Mouse (Mus musculus) G1E-ER4 (cell line): Measurements from ENCODE around the gene Tmem208. TPM values are rescaled to one million over a fixed set of nuclear protein-coding genes. Genes with fewer than 3 reads are reported as not detected.

Experiments used
- GATA1 ChIP-seq: IDR thresholded peaks from one replicate; pipeline ENCODE4 v1.8.0; 2012; ENCODE audit warnings: low read length, inconsistent platforms
- polyA plus RNA-seq: library from polyadenylated mRNA; stranded (reverse); fragments of >175 nt; gene quantifications from 2 replicates; pipeline ENCODE4 v1.2.3, GENCODE M21; 2012

Tmem208 gene
- polyA plus RNA-seq, 1 experiment: 18.3 TPM

DNA sequence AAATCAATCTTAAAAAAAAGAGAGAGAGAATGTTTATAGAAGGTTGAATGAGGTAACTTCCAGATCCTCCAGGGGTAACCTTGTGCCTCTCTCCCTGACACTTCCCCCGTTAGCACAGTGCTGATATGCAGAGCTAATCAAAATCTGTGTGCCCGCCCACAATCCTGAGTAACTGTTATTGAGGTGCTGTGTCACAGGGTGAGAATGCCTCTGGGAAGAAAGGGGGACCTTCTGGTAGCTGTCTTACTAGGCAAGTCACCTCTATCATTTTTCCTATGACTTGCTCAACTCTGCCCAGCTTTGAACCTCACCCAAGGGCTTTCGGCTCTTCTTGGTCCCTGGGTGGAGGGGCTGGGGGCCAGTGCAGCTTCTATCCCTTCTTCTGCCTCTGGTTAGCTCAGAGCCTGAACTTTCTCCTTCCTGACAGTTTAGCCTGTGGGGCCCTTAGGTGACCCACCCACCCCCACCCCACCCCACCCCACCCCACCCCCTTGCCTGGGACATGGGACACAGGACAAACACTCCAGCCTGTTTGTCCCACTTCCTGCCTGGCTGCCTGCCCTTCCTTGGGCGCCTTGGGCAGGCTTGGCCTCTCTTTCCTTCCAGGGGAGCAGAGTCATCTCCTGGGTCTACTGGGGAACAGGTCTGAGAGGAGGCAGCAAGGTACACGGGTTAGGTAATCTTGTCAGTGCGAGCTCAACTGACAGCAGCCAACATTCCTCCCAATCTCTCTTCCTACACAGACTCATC, 13.9 kb downstream of the Tmem208 start:
- TF ChIP-seq GATA1: no peak

DNA sequence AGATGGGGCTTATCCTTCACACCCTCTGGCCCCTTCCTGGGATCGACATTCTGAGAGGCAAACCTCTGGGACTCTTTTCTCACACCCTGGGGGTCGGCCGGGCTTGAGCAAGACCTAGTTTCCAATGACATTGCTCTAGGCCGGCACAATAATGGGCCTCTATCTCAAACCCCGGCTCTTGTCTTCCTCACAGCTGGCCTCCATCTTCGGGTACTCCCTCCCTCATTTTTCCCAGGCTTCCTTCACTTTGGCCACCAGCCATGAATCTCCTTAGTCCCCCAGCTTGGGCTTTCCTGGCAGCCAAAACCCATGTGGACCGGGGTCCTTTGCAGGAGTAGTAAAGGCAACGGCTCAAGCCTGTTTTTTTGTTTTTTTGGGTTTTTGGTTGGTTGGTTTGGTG, 15.2 kb downstream of the Tmem208 start:
- no peak for TF ChIP-seq GATA1

DNA sequence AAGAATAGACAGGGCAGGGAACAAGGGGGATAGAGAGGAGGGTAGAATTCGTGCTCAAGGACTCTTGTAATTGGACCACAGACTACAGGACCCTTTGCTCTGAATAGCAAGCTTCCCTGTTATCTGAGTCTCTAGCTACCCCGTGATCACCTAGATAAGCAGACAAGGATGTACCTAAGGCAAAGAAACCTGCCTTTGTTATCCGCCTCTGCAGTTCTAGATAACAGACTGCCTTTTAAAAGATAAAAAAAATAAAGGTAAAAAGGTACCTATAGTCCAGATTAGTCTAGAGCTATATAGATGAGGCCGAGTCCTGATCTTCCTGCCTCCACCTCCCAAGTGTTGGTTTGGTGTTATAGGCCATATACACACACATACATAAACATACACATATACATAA, 16.6 kb downstream of the Tmem208 start:
- no peak for TF ChIP-seq GATA1

DNA sequence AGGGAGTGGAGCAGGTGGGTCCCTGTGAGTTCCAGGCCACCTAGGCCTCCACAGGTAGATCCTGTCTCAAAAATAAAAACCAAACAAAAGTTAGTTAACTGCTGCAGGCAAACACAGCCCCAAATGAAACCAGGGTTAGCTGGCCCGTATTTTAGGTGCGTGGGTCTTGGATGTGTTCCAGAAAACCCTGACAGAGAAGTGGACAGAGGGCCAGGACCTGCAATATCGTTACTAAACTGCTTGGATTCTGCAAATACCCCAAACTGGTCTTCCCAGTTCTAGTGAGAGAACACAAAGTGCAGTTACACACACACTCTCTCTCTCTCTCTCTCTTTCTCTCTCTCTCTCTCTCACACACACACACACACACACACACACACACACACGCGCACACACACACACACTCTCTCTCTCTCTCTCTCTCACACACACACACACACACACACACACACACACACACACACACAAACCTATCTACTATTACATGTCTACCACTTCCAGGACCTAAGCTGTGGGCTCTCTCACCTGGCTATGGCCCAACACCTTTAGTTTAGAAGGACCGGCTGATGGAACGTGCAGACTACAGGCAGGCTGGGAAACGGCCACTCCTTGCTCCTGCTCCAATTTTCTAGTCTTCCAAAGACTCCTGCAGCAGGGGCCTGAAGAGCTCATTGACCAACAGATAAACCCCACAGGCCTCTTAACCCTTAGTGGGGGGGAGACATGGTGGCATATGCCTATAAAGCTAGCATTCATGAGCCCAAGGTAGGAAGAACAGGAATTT, 17.8 kb downstream of the Tmem208 start:
- TF ChIP-seq GATA1: no peak

DNA sequence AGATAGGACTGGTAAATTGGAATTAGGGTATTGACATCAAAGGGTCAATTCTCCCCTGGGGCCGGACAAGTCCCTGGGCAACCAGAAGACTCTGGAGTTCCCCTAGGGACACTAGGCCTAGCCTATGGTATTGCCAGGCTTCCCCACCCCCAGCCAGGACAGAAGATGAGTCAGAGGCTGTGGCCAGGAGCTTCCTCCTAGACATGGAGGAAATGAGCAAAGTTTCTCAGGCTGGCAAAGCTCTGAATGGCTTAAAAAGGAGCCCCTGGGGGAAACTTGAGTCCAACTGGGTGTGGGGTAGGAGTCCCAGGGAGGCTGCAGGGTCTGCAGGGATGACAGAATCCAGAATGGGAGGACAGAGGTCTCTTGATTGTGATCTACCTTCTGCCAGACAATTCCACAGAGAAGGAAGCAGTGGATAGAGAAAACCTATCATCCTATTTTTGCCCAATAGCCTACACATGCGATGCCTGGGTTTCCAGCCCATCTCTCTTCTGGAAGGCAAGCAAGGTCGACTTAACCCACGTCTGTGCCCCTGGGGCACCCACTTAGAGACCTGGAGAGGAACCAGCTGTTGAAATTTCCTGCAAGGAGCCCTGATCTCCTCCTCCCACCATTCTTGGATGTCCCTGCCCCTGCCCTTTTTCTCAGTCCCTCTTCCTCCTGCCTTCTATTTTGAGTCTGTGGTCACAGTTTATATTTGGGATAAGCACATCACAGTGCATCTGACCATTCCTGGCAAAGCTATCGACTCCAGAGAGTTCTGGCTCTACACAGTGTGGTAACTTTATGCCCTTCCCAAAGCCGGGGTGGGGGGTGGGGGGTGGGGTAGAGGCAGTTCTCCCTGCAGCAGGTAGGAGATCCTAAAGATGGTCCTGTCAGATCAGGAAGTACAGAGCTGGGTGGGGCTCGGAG, 19.2 kb downstream of the Tmem208 start:
- TF ChIP-seq GATA1: no peak

DNA sequence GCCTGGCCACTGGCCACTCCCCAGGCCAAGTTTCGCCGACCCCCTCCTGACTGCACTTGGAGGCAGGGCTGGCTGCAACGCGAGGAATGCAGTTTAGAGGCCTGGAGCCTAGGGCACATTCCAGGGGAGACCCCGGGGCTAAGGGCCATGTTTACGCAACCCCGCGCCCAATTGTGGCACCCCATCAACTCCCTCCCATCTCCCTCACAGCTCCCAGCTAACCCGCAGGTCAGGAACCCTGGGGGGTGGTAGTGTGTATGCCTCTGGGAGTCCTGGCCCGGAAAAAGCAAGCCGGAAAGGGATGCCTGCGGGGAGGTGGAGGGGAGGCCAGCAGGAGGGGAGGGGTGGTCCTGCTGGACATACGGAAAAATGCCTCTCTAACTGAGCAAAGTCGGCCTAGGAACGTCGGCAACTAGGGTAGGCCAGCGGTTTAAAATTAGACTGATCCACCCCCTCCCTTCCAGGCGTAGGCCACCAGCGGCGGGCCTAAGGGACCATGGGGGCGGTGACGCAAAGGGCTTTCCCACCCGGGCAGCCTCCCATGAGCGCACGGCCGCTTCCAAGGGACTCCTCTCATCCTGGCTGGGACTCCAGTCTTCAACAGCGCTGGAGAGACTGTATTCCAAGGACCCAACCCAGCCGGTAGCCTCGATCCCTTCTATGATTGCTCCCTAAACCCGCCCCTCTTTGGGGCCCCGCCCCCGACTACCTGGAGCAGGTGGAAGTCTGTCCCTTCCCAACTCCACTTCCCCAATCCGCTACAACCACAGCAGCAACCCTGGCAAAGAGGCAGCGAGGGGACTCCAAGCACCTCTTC, 20.7 kb downstream of the Tmem208 start:
- no peak for TF ChIP-seq GATA1

DNA sequence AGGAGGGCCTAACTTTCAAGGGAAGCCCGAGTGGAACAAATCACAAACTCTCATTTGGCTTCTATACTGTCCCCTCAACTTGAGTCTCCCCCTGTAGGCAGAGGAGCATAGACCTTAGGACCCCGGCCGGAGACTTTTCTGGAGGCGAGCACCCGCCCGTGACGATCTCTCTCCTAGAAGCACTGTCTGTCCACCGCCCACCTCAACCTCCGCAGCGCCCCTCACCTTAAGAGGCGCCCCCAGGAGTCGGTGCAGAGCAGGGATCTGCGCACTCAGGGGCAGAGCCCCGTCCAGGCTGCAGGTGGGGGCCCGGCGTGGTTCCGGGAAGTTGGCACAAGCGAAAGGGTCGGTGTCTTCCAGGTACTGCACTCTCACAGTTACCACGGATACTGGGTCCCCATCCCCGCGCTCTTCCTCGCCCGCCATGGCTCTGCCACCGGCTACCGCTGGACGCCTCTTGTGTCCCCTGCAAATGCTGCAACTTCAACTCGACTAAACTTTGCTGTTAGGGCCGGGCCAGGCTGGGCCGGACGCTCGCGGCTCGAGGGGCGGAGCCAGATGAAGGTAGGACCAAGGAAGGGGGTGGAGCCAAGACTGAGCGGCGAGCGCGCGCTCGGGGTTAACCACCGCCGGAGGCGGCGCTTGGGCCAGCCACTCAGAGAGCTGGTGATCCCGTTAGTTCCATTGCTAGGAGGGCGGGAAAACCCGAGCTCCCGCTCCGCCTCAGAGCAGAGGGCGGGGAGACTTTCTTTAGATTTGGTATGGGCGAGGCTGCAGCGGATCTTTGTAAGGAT, 21.5 kb downstream of the Tmem208 start, which contains the start of gene Fhod1:
Gene Fhod1 (minus strand): TSS at position 526 of the 794 bp plus-strand sequence.
- no peak for TF ChIP-seq GATA1

DNA sequence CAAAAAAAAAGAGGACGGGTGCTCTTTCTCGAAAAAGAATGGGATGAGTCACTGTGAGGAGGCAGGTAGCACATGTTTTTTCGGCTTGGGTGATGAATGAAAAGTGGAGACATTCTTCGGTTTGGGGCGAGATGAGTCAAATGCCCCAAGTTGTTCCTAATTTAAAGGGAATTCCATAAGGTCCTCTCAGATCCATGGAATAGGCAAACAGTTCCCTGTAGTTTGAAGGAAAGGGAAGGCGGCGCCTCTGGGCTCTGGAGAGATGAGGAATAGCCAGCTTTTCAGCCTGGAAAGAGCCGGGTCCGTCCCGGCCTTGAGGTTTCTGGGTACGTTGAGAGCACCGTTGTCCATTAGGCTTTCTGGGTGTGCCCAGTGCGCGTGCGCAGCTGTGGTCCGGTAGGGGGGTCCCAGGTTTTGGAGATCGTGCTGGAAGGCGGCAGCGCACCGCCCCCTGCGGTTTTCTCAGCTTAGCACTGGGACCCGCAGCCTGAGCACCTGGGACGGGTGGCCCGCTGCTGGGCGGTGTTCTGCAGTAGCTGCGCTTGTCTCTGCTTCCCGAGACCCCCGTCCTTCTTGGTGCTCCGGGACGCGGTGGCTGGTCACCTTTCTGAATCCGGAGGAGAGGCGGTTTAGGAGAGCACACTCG, 22.4 kb downstream of the Tmem208 start, which contains the start of gene Slc9a5:
Gene Slc9a5 (plus strand): TSS at position 394 of the 646 bp plus-strand sequence.
- no peak for TF ChIP-seq GATA1

DNA sequence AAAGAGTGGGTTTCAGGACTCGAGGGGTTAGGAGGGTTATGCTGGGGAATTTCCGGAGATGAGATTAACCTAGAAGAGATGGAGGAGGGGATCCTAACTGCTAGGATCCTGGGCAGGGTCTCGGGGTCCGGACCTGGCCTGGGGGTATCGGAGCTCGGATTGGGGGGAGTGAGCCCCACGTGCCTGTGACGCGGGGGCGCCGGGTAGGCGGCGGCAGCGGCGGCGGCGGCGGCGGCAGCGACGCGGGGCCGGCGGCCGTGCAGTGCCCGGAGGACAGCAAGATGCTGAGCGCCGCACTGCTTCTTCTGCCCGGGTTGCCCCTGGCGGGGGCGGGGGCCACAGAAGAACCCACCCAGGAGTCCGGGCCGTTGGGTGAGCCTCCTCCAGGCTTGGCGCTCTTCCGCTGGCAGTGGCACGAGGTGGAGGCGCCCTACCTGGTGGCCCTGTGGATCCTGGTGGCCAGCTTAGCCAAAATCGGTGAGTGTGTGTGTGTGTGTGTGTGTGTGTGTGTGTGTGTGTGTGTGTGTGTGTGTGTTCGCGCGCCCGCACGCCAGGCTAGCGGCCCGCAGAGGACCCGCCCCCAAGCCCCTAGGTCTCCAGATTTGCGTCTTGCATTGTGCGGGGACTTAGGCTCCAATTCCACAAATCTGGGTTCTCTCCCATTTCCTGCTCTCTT, 23.1 kb downstream of the Tmem208 start:
- no peak for TF ChIP-seq GATA1

DNA sequence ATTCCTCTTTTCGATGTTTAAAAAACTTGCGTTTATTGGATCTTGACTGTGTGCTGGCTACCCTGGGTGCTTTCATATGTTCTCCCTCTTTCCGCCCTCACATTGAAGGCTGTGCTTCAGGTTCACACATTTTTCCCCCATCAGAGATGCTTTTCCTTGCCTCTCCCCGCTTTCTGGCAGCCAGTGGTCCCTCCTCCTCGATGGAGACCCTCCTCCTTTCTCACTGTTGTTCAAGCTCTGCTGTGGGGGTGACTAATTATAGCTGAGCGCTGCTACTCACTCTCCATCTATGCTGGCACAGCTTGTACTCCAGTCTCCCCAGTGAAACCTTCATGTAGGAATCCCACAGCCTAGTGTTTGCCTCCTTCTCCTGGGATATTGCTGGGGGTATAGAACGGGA, 24.0 kb downstream of the Tmem208 start:
- no peak for TF ChIP-seq GATA1

DNA sequence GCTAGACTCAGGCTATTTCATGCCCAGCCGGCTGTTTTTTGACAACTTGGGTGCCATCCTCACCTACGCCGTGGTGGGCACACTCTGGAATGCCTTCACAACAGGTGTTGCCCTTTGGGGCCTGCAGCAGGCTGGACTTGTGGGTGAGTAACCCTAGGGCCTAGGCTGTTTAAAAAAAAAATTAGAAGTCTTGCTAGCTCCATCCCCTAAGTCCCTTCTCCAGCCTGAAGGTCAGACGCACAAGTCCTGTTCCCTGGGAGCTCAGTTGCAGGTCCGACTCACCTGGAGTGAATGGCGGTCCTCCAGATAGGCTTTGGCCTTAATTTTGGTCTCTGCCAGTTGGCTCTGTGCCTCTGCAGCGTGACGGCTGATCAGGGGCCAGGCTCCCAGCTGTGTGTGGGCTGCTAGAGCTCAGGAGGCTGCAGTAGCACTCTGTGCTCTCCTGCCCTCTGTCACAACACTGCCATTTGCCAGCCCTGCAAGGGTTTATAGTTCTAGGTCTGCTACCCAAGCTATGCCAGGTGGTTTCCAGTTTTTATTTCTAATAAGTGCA, 27.5 kb downstream of the Tmem208 start:
- no peak for TF ChIP-seq GATA1

DNA sequence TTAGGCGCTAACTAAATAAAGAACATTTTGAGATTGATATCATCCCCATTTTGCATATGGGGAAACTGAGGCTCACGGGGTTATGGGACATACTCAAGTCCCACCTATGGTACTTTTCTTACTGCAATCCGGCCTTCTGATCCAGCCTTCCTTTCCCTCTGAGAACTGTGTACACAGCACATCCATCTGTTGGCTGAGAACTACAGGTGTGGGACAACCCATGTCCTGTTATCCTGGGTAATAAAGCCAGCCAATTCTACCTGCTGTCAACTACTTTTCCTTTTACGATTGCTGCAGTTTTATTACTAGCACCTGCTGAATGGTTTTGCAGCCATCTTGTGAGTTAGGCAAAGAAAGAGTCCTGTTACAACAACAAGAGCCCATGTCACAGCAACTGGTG, 28.4 kb downstream of the Tmem208 start:
- TF ChIP-seq GATA1: no peak
